Mouse (Mus musculus): ENCODE data around the gene Calcoco1. TPM values are rescaled to one million over a fixed set of nuclear protein-coding genes. Genes with fewer than 3 reads are reported as not detected.
A peak's percentile ranks its signal among the peaks of the same experiment; 100 is the strongest.

The Calcoco1 gene
- polyA plus RNA-seq, 1 experiment from 2014 or later = 99.4 TPM

GRCm38 (mm10) chr15:102754361-102754760 is 32.4 kb upstream of the Calcoco1 start:
- Histone ChIP-seq H3K27ac (ENCODE audit: low read length) (no peak overlapping the region), H3K27me3 (replicated peaks; ENCODE audit: insufficient read depth, low read length) (peaks cover 9% of the 10 kb centered on the region; the same call in 1 of the 2 replicates), H3K4me1 (ENCODE audit: insufficient read depth, low read depth, low read length) (no peaks in the 10 kb centered on the region), H3K36me3 (ENCODE audit: insufficient read depth, low read length) (no peaks in the 10 kb centered on the region), H3K9me3 (ENCODE audit: low read length) (no peaks in the 10 kb centered on the region), H3K4me2 (replicated peaks; ENCODE audit: low read depth, low read length) (no peak overlapping the region), H3K9ac (replicated peaks; ENCODE audit: low read depth) (no peak overlapping the region), H3K4me3 (ENCODE audit: low read depth, low read length) (no peak overlapping the region)
- ATAC-seq (no peak), DNase-seq (ENCODE audit: low spot score) (no peak)
- WGBS = 55% methylated on average over 7 of the region's 7 CpGs
- TF ChIP-seq CTCF (IDR thresholded peaks at IDR 0.05) (no peak), EP300 (IDR thresholded peaks at IDR 0.05) (no peak)

DNA sequence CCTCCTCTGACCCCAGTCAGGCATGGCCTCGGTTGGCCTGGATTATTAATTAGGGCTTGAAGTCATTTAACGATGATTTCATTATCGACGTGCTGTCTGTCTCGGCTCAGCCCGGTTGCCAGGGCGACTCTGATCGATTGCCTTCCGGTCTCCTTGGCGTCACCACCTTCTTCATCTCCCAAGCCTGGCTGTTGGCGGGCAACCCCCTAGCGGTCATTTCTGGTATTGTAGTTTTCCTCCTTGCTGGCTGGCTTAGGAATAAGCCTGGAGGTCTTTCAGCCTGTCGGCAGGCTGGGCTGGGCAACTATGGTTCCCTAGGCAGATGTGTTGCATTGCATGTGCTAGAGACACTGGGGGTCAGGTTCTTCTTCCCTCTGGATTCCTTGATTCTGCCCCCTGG is 31.2 kb upstream of the Calcoco1 start:
- H3K36me3 ChIP-seq (ENCODE audit: insufficient read depth, low read length) = no peaks in the 10 kb centered on the region
- DNase-seq (ENCODE audit: low spot score) (peak; percentile 43), ATAC-seq (no peak)
- no peaks in the 10 kb centered on the region for H3K9me3 ChIP-seq (ENCODE audit: low read length)
- WGBS = 5% methylated on average over 13 of the region's 13 CpGs
- no peak overlapping the region for H3K4me3 ChIP-seq (ENCODE audit: low read depth, low read length)
- no peak overlapping the region for H3K9ac ChIP-seq (replicated peaks; ENCODE audit: low read depth)
- H3K4me1 ChIP-seq (ENCODE audit: insufficient read depth, low read depth, low read length) = no peaks in the 10 kb centered on the region
- peaks cover 21% of the 10 kb centered on the region for H3K27me3 ChIP-seq (replicated peaks; ENCODE audit: insufficient read depth, low read length)
- no peak overlapping the region for H3K27ac ChIP-seq (ENCODE audit: low read length)
- no peak overlapping the region for H3K4me2 ChIP-seq (replicated peaks; ENCODE audit: low read depth, low read length)
- TF ChIP-seq EP300 (IDR thresholded peaks at IDR 0.05) = no peak
- peak; percentile 78 for TF ChIP-seq CTCF (IDR thresholded peaks at IDR 0.05)

GRCm38 (mm10) chr15:102752164-102752563 is 30.2 kb upstream of the Calcoco1 start:
- no peaks in the 10 kb centered on the region for H3K9me3 ChIP-seq (ENCODE audit: low read length)
- ATAC-seq = no peak
- WGBS = 53% methylated on average over 1 of the region's 1 CpGs

GRCm38 (mm10) chr15:102750241-102750640 is 28.3 kb upstream of the Calcoco1 start:
- H3K36me3 ChIP-seq (ENCODE audit: insufficient read depth, low read length) = no peaks in the 10 kb centered on the region
- H3K4me2 ChIP-seq (replicated peaks; ENCODE audit: low read depth, low read length) = no peak overlapping the region
- H3K27ac ChIP-seq (ENCODE audit: low read length) = no peak overlapping the region
- TF ChIP-seq CTCF (IDR thresholded peaks at IDR 0.05) = no peak
- TF ChIP-seq EP300 (IDR thresholded peaks at IDR 0.05) = no peak
- H3K27me3 ChIP-seq (replicated peaks; ENCODE audit: insufficient read depth, low read length) = peaks cover 43% of the 10 kb centered on the region
- 61% methylated on average over 5 of the region's 5 CpGs for WGBS
- ATAC-seq = no peak
- H3K4me1 ChIP-seq (ENCODE audit: insufficient read depth, low read depth, low read length) = peaks cover 6% of the 10 kb centered on the region
- H3K9me3 ChIP-seq (ENCODE audit: low read length) = no peaks in the 10 kb centered on the region
- H3K4me3 ChIP-seq (ENCODE audit: low read depth, low read length) = no peak overlapping the region
- no peak overlapping the region for H3K9ac ChIP-seq (replicated peaks; ENCODE audit: low read depth)
- no peak for DNase-seq (ENCODE audit: low spot score)

More at GRCm38 (mm10) chr15:102752164-102752563, 30.2 kb upstream of the Calcoco1 start:
- no peak overlapping the region for H3K9ac ChIP-seq (replicated peaks; ENCODE audit: low read depth)
- H3K36me3 ChIP-seq (ENCODE audit: insufficient read depth, low read length) = no peaks in the 10 kb centered on the region
- no peak for DNase-seq (ENCODE audit: low spot score)
- no peak overlapping the region for H3K4me3 ChIP-seq (ENCODE audit: low read depth, low read length)
- H3K4me1 ChIP-seq (ENCODE audit: insufficient read depth, low read depth, low read length) = no peaks in the 10 kb centered on the region
- H3K27me3 ChIP-seq (replicated peaks; ENCODE audit: insufficient read depth, low read length) = peaks cover 31% of the 10 kb centered on the region
- no peak overlapping the region for H3K4me2 ChIP-seq (replicated peaks; ENCODE audit: low read depth, low read length)
- H3K27ac ChIP-seq (ENCODE audit: low read length) = no peak overlapping the region
- TF ChIP-seq CTCF (IDR thresholded peaks at IDR 0.05) = no peak
- no peak for TF ChIP-seq EP300 (IDR thresholded peaks at IDR 0.05)

GRCm38 (mm10) chr15:102749103-102749502 is 27.1 kb upstream of the Calcoco1 start:
- Histone ChIP-seq H3K9ac (replicated peaks; ENCODE audit: low read depth) (no peak overlapping the region), H3K4me3 (ENCODE audit: low read depth, low read length) (no peak overlapping the region), H3K4me2 (replicated peaks; ENCODE audit: low read depth, low read length) (no peak overlapping the region), H3K4me1 (ENCODE audit: insufficient read depth, low read depth, low read length) (peaks cover 6% of the 10 kb centered on the region), H3K27ac (ENCODE audit: low read length) (no peak overlapping the region), H3K27me3 (replicated peaks; ENCODE audit: insufficient read depth, low read length) (peaks cover 53% of the 10 kb centered on the region), H3K36me3 (ENCODE audit: insufficient read depth, low read length) (no peaks in the 10 kb centered on the region), H3K9me3 (ENCODE audit: low read length) (no peaks in the 10 kb centered on the region)
- 79% methylated on average over 1 of the region's 1 CpGs for WGBS
- ATAC-seq = no peak
- no peak for DNase-seq (ENCODE audit: low spot score)
- TF ChIP-seq CTCF (IDR thresholded peaks at IDR 0.05) (no peak), EP300 (IDR thresholded peaks at IDR 0.05) (no peak)

DNA sequence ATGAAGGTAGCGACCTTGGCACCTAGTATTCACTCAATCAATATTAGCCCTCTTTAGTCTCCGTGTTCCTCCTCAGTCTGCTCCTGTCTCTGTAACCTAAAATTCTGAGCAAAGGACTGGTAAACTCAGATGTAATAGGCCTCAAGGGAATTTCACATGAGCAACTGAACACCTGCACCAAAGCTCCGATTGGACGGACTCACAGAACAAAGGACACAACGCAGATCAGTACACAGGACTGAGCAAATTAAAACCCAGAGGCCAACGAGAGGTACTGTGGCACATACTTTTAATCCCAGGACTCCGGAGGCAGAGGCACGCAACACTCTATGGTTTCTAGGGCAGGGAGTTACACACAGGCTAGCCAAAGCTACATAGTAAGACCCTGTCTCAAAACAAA is 25.9 kb upstream of the Calcoco1 start:
- Histone ChIP-seq H3K4me1 (ENCODE audit: insufficient read depth, low read depth, low read length) (peaks cover 6% of the 10 kb centered on the region), H3K27me3 (replicated peaks; ENCODE audit: insufficient read depth, low read length) (peaks cover 66% of the 10 kb centered on the region), H3K27ac (ENCODE audit: low read length) (no peak overlapping the region), H3K9ac (replicated peaks; ENCODE audit: low read depth) (no peak overlapping the region), H3K4me2 (replicated peaks; ENCODE audit: low read depth, low read length) (no peak overlapping the region), H3K36me3 (ENCODE audit: insufficient read depth, low read length) (no peaks in the 10 kb centered on the region), H3K9me3 (ENCODE audit: low read length) (no peaks in the 10 kb centered on the region), H3K4me3 (ENCODE audit: low read depth, low read length) (no peak overlapping the region)
- ATAC-seq = no peak
- WGBS = 43% methylated on average over 8 of the region's 8 CpGs
- TF ChIP-seq EP300 (IDR thresholded peaks at IDR 0.05) (no peak), CTCF (IDR thresholded peaks at IDR 0.05) (no peak)
- DNase-seq (ENCODE audit: low spot score) = no peak

DNA sequence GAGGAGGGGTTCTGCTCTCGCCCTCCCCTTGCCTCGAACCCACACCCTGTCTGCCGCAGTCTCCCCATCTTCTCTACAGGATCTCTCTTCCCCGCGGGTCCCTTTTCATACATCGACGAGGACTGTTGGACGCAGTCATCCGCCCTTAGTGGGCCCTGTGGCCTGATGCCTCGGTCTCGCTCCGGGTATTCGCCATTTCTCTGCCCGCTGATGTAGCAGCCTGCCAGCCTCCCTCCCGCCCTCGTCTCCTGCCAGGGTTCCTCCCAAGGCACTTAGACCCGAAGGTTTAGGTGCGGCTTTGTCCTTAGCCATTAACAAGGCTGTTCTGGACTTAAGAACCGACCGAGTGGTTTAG is 25.3 kb upstream of the Calcoco1 start:
- Histone ChIP-seq H3K27me3 (replicated peaks; ENCODE audit: insufficient read depth, low read length) (peaks cover 68% of the 10 kb centered on the region), H3K27ac (ENCODE audit: low read length) (no peak overlapping the region)
- under 1% methylated on average over 20 of the region's 20 CpGs for WGBS

More for the DNA sequence above, 25.3 kb upstream of the Calcoco1 start:
- TF ChIP-seq EP300 (IDR thresholded peaks at IDR 0.05) = no peak
- no peak for TF ChIP-seq CTCF (IDR thresholded peaks at IDR 0.05)
- no peaks in the 10 kb centered on the region for H3K9me3 ChIP-seq (ENCODE audit: low read length)
- H3K4me3 ChIP-seq (ENCODE audit: low read depth, low read length) = peak overlapping the region; percentile 41
- peaks cover 6% of the 10 kb centered on the region for H3K4me1 ChIP-seq (ENCODE audit: insufficient read depth, low read depth, low read length)
- H3K4me2 ChIP-seq (replicated peaks; ENCODE audit: low read depth, low read length) = peak overlapping the region; percentile 87
- no peak overlapping the region for H3K9ac ChIP-seq (replicated peaks; ENCODE audit: low read depth)
- DNase-seq (ENCODE audit: low spot score) (peak; percentile 15), ATAC-seq (no peak)
- H3K36me3 ChIP-seq (ENCODE audit: insufficient read depth, low read length) = no peaks in the 10 kb centered on the region

Data from lung, postnatal 0 days (tissue).